32 mouse cellular contexts compared by ENCODE assay signal in the genomic region with DNA sequence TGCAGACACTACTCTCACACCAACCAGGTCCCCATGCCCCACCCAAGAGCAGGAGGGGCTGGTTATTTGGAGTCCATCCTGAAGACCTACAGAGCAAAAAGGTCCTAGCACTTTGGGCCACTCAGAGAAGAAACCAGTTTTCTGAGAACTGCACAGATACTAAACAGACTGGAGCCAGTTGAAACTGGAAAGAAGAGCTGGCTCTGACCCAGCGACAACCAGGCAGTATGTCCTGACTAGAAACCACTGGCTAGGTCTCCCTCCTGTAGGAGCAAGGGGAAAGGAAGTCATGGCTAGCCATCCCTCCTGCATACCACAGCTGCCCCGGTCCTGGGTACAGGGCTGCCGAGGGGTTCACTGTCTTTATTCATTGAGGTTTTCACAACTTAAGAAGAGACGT.
"Had no signal": no experiment of that assay in that cellular context is flagged by ENCODE, and none has a peak within 500 bp of the region (broad histone marks: within the 10 kb centered on the region; RNA-seq: fewer than 3 reads in every experiment).

No protein-coding gene starts in this region.

- H3K27me3 ChIP-seq: limb, embryonic 12.5 days; limb, embryonic 15.5 days; liver, embryonic 15.5 days; lung, embryonic 15.5 days; midbrain, embryonic 13.5 days; midbrain, embryonic 15.5 days had no signal

- ATAC-seq: liver, embryonic 12.5 days; liver, postnatal 0 days; lung, postnatal 0 days; midbrain, embryonic 13.5 days; midbrain, embryonic 15.5 days; midbrain, embryonic 16.5 days had no signal

- H3K4me2 ChIP-seq: limb, embryonic 12.5 days; limb, embryonic 13.5 days; limb, embryonic 15.5 days; liver, embryonic 11.5 days; liver, embryonic 12.5 days; liver, embryonic 13.5 days; liver, embryonic 15.5 days; lung, embryonic 14.5 days; lung, embryonic 15.5 days; midbrain, embryonic 11.5 days; midbrain, embryonic 12.5 days; midbrain, embryonic 13.5 days; midbrain, embryonic 15.5 days; neural tube, embryonic 12.5 days had no signal

- H3K4me3 ChIP-seq: limb, embryonic 10.5 days; limb, embryonic 12.5 days; limb, embryonic 13.5 days; limb, embryonic 15.5 days; liver, embryonic 12.5 days; liver, embryonic 13.5 days; liver, embryonic 15.5 days; lung, embryonic 15.5 days; megakaryocyte, embryonic 14.5 days; midbrain, embryonic 10.5 days; midbrain, embryonic 12.5 days; midbrain, embryonic 13.5 days; midbrain, embryonic 15.5 days; myocyte; neural tube, embryonic 12.5 days had no signal

- H3K4me1 ChIP-seq: liver, embryonic 12.5 days had no signal

- DNase-seq: left cerebral cortex, postnatal 4 days; liver; liver, embryonic 13.5 days; liver, postnatal 0 days; lung, adult 18-20 months; lung, adult 2 months; lung, embryonic 14.5 days; lung, postnatal 10 days; lung, postnatal 14 days; lung, postnatal 36 days; lung, postnatal 4 days; midbrain, embryonic 14.5 days had no signal

- H3K9me3 ChIP-seq: limb, embryonic 10.5 days; limb, embryonic 12.5 days; limb, embryonic 13.5 days; limb, embryonic 15.5 days; liver, embryonic 12.5 days; liver, embryonic 13.5 days; liver, embryonic 15.5 days; lung, embryonic 15.5 days; midbrain, embryonic 10.5 days; midbrain, embryonic 12.5 days; midbrain, embryonic 13.5 days; midbrain, embryonic 15.5 days; neural tube, embryonic 12.5 days had no signal

- H3K27ac ChIP-seq: limb, embryonic 10.5 days; limb, embryonic 12.5 days; limb, embryonic 13.5 days; limb, embryonic 15.5 days; liver, embryonic 12.5 days; liver, embryonic 13.5 days; liver, embryonic 14.5 days; liver, embryonic 15.5 days; lung, embryonic 15.5 days; macrophage; midbrain, embryonic 10.5 days; midbrain, embryonic 12.5 days; midbrain, embryonic 13.5 days; midbrain, embryonic 15.5 days; neural tube, embryonic 12.5 days had no signal

- H3K9ac ChIP-seq: limb, embryonic 12.5 days; limb, embryonic 13.5 days; limb, embryonic 15.5 days; liver, embryonic 12.5 days; liver, embryonic 13.5 days; liver, embryonic 14.5 days; liver, embryonic 15.5 days; liver, postnatal 0 days; lung, embryonic 14.5 days; lung, embryonic 15.5 days; midbrain, embryonic 12.5 days; midbrain, embryonic 13.5 days; midbrain, embryonic 15.5 days; neural tube, embryonic 12.5 days had no signal

- H3K36me3 ChIP-seq: limb, embryonic 10.5 days; limb, embryonic 12.5 days; limb, embryonic 13.5 days; limb, embryonic 15.5 days; liver, embryonic 12.5 days; liver, embryonic 13.5 days; liver, embryonic 15.5 days; lung, embryonic 15.5 days; midbrain, embryonic 10.5 days; midbrain, embryonic 12.5 days; midbrain, embryonic 13.5 days; midbrain, embryonic 15.5 days; neural tube, embryonic 12.5 days had no signal
